Mouse (Mus musculus): Measurements from ENCODE around the gene Slc4a5.

DNA sequence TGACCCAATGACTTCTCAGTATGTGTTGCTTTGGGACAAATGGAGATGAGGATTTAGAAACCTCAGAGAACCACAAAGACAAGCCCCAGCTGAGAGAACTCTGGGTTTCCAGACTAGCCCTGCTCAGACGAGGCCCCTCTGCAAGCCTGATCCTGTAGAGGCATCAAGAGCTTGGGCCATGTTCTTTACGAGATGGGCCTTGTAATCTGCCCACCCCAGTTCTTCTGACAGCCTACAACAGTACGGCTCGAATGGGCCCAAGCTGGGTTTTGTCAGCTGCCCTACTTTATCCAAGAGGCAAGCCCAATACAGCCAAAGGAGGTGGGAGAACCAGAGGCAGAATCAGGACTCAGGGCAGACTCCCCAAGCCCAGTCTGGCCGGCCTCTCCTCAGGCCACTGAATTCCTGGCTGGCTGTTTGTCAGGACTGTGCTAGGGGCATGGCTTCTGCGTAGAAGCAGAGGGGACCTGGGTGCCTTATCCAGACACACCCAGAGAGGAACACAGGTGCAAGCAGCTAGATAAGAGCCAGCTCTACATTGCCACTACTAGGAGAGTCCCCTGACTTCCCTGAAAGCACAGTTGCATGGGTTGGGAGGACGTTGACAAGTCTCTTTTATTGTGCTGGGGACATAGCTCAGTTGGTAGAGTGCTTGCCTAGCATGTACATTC, 132.0 kb downstream of the Slc4a5 start:
- TF ChIP-seq CTCF (IDR thresholded peaks at IDR 0.05; ENCODE audit: extremely low read depth, insufficient read length, insufficient replicate concordance, low read depth, low read length), result no peak
- no peak for TF ChIP-seq POLR2A (IDR thresholded peaks at IDR 0.05; ENCODE audit: low read depth, low read length)
